Mouse (Mus musculus) liver, embryonic 11.5 days (tissue): ENCODE results near the gene Lcp2. TPM values are rescaled to one million over a fixed set of nuclear protein-coding genes. Genes with fewer than 3 reads are reported as not detected.

Experiments
- ATAC-seq: fragments of 200-750 bp; cut with Nextera tagmentation; replicated peaks from 2 replicates; pipeline ENCODE4 v1.8.0; 2017; ENCODE audit warnings: moderate number of reproducible peaks, mild to moderate bottlenecking, moderate TSS enrichment, moderate library complexity; ENCODE audit not compliant: low FRiP score
- DNase-seq: peaks from one replicate; pipeline ENCODE4 v3.0.0-alpha.2; 2017; ENCODE audit warnings: low spot score
- H3K27ac ChIP-seq: fragments of 300-500 bp; sonication (generic); 2 replicates; pipeline ENCODE4 v1.5.1; 2014; ENCODE audit warnings: mild to moderate bottlenecking, low read depth, low read length, control low read depth
- H3K27me3 ChIP-seq: fragments of 300-500 bp; sonication (generic); replicated peaks from 2 replicates; pipeline ENCODE4 v1.6.1; 2014; ENCODE audit warnings: low read length, mixed read lengths; ENCODE audit not compliant: control insufficient read depth, insufficient read depth
- H3K36me3 ChIP-seq: fragments of 300-500 bp; sonication (generic); 2 replicates; pipeline ENCODE4 v1.6.1; 2014; ENCODE audit warnings: mild to moderate bottlenecking, low read length, moderate library complexity, mixed read lengths; ENCODE audit not compliant: control insufficient read depth, insufficient read depth
- H3K4me1 ChIP-seq: fragments of 300-500 bp; sonication (generic); replicated peaks from 2 replicates; pipeline ENCODE4 v1.6.1; 2014; ENCODE audit warnings: low read length, mixed read lengths; ENCODE audit not compliant: control insufficient read depth, insufficient read depth
- H3K4me2 ChIP-seq: fragments of 300-500 bp; sonication (generic); 2 replicates; pipeline ENCODE4 v1.6.1; 2014; ENCODE audit warnings: mild to moderate bottlenecking, control low read depth, moderate library complexity
- H3K4me3 ChIP-seq: fragments of 300-500 bp; sonication (generic); 2 replicates; pipeline ENCODE4 v1.5.1; 2014; ENCODE audit warnings: low read depth, low read length, control low read depth
- H3K9ac ChIP-seq: fragments of 300-500 bp; sonication (generic); 2 replicates; pipeline ENCODE4 v1.6.1; 2014; ENCODE audit warnings: low read depth, low read length, control low read depth
- H3K9me3 ChIP-seq: fragments of 300-500 bp; sonication (generic); 2 replicates; pipeline ENCODE4 v1.6.1; 2016; ENCODE audit warnings: low read length, inconsistent platforms, mixed read lengths; ENCODE audit not compliant: control insufficient read depth
- WGBS: fragments of 180-500 bp; shearing (Covaris S2); extraction: QIAGEN DNeasy Blood & Tissue Kit; methylation state at CpG from one replicate; pipeline ENCODE4 v1.1.7; 2014; 5-methylcytosine and 5-hydroxymethylcytosine counted together
- polyA plus RNA-seq: library from polyadenylated mRNA; unstranded; fragments of >200 nt; fragmentation: Nextera tagmentation; extraction: Ambion mirVana; gene quantifications from 2 replicates; pipeline ENCODE4 v1.2.1, GENCODE M21; 2014

The Lcp2 gene
- polyA plus RNA-seq, 1 experiment from 2014 or later, result 16.0 TPM

GRCm38 (mm10) chr11:34034794-34035193 lies 11.9 kb upstream of the Lcp2 start:
- Histone ChIP-seq H3K4me2 (no peak overlapping the region), H3K4me1 (peaks cover 5% of the 10 kb centered on the region; the same call in 1 of the 2 replicates), H3K27me3 (no peaks in the 10 kb centered on the region), H3K9me3 (no peaks in the 10 kb centered on the region), H3K27ac (no peak overlapping the region), H3K36me3 (no peaks in the 10 kb centered on the region), H3K9ac (no peak overlapping the region), H3K4me3 (no peak overlapping the region)
- ATAC-seq (no peak), DNase-seq (no peak)
- WGBS, result 70% methylated on average over 2 of the region's 2 CpGs

- Histone ChIP-seq H3K27me3 (no peaks in the 10 kb centered on the region), H3K4me3 (no peak overlapping the region), H3K36me3 (no peaks in the 10 kb centered on the region), H3K27ac (no peak overlapping the region), H3K4me1 (peaks cover 4% of the 10 kb centered on the region; the same call in 1 of the 2 replicates), H3K9me3 (no peaks in the 10 kb centered on the region), H3K4me2 (no peak overlapping the region), H3K9ac (no peak overlapping the region)
- 75% methylated on average over 5 of the region's 5 CpGs for WGBS
- no peak for ATAC-seq
- no peak for DNase-seq
Measured at GRCm38 (mm10) chr11:34035909-34036658, 10.6 kb upstream of the Lcp2 start.

- H3K27me3 ChIP-seq, result no peaks in the 10 kb centered on the region
- WGBS, result 82% methylated on average over 5 of the region's 5 CpGs
Measured at GRCm38 (mm10) chr11:34040061-34040460, 6.7 kb upstream of the Lcp2 start.

GRCm38 (mm10) chr11:34042808-34043207 lies 3.9 kb upstream of the Lcp2 start:
- Histone ChIP-seq H3K36me3 (no peaks in the 10 kb centered on the region), H3K4me1 (no peaks in the 10 kb centered on the region), H3K27ac (no peak overlapping the region), H3K9ac (no peak overlapping the region), H3K9me3 (no peaks in the 10 kb centered on the region), H3K4me3 (no peak overlapping the region), H3K4me2 (no peak overlapping the region), H3K27me3 (no peaks in the 10 kb centered on the region)
- no peak for ATAC-seq
- 69% methylated on average over 1 of the region's 1 CpGs for WGBS
- no peak for DNase-seq

More at GRCm38 (mm10) chr11:34040061-34040460, 6.7 kb upstream of the Lcp2 start:
- H3K4me3 ChIP-seq, result no peak overlapping the region
- no peak for ATAC-seq
- H3K27ac ChIP-seq, result no peak overlapping the region
- no peaks in the 10 kb centered on the region for H3K4me1 ChIP-seq
- no peak for DNase-seq
- no peaks in the 10 kb centered on the region for H3K9me3 ChIP-seq
- no peak overlapping the region for H3K4me2 ChIP-seq
- H3K36me3 ChIP-seq, result no peaks in the 10 kb centered on the region
- no peak overlapping the region for H3K9ac ChIP-seq

GRCm38 (mm10) chr11:34047542-34047937 lies 820 bp downstream of the Lcp2 start:
- ATAC-seq (no peak), DNase-seq (no peak)
- no peaks in the 10 kb centered on the region; the same call in 1 of the 2 replicates for H3K4me1 ChIP-seq
- H3K4me3 ChIP-seq, result peak overlapping the region; percentile 35
- H3K27ac ChIP-seq, result no peak overlapping the region
- H3K36me3 ChIP-seq, result no peaks in the 10 kb centered on the region
- WGBS, result 70% methylated on average over 5 of the region's 5 CpGs
- no peaks in the 10 kb centered on the region for H3K9me3 ChIP-seq
- peak overlapping the region; percentile 5; the same call in 1 of the 2 replicates for H3K4me2 ChIP-seq
- H3K27me3 ChIP-seq, result no peaks in the 10 kb centered on the region
- no peak overlapping the region for H3K9ac ChIP-seq

GRCm38 (mm10) chr11:34048375-34049124 lies 1.8 kb downstream of the Lcp2 start:
- no peak for ATAC-seq
- Histone ChIP-seq H3K4me2 (peak overlapping the region; percentile 6; the same call in 1 of the 2 replicates), H3K4me3 (peak overlapping the region; percentile 35; the same call in 1 of the 2 replicates)

GRCm38 (mm10) chr11:34049125-34049379 lies 2.3 kb downstream of the Lcp2 start:
- 90% methylated on average over 1 of the region's 1 CpGs for WGBS
- no peaks in the 10 kb centered on the region for H3K27me3 ChIP-seq
- no peaks in the 10 kb centered on the region; the same call in 1 of the 2 replicates for H3K4me1 ChIP-seq
- ATAC-seq (no peak), DNase-seq (no peak)
- H3K9ac ChIP-seq, result no peak overlapping the region
- peak overlapping the region; percentile 6 for H3K4me2 ChIP-seq
- H3K4me3 ChIP-seq, result no peak overlapping the region; the same call in none of the 2 replicates
- H3K27ac ChIP-seq, result no peak overlapping the region
- H3K9me3 ChIP-seq, result no peaks in the 10 kb centered on the region
- no peaks in the 10 kb centered on the region for H3K36me3 ChIP-seq

More at GRCm38 (mm10) chr11:34048375-34049124, 1.8 kb downstream of the Lcp2 start:
- H3K4me1 ChIP-seq, result no peaks in the 10 kb centered on the region; the same call in 1 of the 2 replicates
- H3K27me3 ChIP-seq, result no peaks in the 10 kb centered on the region
- DNase-seq, result no peak
- H3K9me3 ChIP-seq, result no peaks in the 10 kb centered on the region
- H3K9ac ChIP-seq, result no peak overlapping the region
- no peaks in the 10 kb centered on the region for H3K36me3 ChIP-seq
- H3K27ac ChIP-seq, result no peak overlapping the region
- WGBS, result 80% methylated on average over 8 of the region's 8 CpGs

GRCm38 (mm10) chr11:34050063-34050462 lies 3.3 kb downstream of the Lcp2 start:
- ATAC-seq (no peak), DNase-seq (no peak)
- no peak overlapping the region for H3K27ac ChIP-seq
- no peak overlapping the region for H3K4me3 ChIP-seq
- H3K4me1 ChIP-seq, result no peaks in the 10 kb centered on the region; the same call in 1 of the 2 replicates
- no peak overlapping the region for H3K9ac ChIP-seq
- no peaks in the 10 kb centered on the region for H3K9me3 ChIP-seq
- H3K36me3 ChIP-seq, result no peaks in the 10 kb centered on the region
- WGBS, result 77% methylated on average over 1 of the region's 1 CpGs
- peak overlapping the region; percentile 2; the same call in 1 of the 2 replicates for H3K4me2 ChIP-seq
- H3K27me3 ChIP-seq, result no peaks in the 10 kb centered on the region
